24 mouse cellular contexts compared by ENCODE assay signal in the genomic region with DNA sequence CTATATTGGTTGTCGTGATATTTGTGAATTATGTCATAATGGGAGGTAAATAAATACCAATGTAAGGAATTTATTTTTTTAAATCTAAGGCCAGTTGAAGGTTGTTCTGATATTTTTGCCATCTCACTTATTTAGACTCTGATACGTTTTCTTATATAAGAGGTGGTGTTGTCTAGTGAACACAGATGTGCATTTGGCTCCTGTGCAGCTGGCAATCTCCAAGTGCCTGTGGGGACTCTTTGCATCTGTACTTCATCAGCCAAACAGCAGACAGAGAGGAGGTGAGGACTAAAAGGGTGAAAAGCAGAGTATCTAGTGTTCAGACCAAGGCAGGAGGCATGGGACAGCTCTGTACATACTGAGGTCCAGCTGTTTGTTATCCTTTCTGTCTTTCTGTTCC. TPM values are rescaled to one million over a fixed set of nuclear protein-coding genes. Genes with fewer than 3 reads are reported as not detected.
DNase-seq lines count a peak whose midpoint lies in the region; ATAC-seq and TF ChIP-seq lines count a peak whose summit lies in the region.
"Had no signal": no experiment of that assay in that cellular context is flagged by ENCODE, and none has a peak within 500 bp of the region (broad histone marks: within the 10 kb centered on the region; RNA-seq: fewer than 3 reads in every experiment).

No protein-coding gene starts in this region.

- 82% methylated on average over 2 of the region's 2 CpGs for WGBS in forebrain, embryonic 10.5 days
- 78% methylated on average over 2 of the region's 2 CpGs for WGBS in forebrain, postnatal 0 days
- WGBS in heart, adult 2 months, result 65% methylated on average over 2 of the region's 2 CpGs

- intact Hi-C loops in heart, adult 2 months (cut with DNase I), result no loop called here
- intact Hi-C loops in heart, postnatal 25 days (cut with DNase I), result no loop called here

- no peaks in the 10 kb centered on the region for H3K9me3 ChIP-seq in forebrain, embryonic 10.5 days
- no peaks in the 10 kb centered on the region for H3K9me3 ChIP-seq in forebrain, postnatal 0 days (ENCODE audit: low read length)
- H3K9me3 ChIP-seq: embryonic facial prominence, embryonic 15.5 days; forebrain, embryonic 15.5 days; G1E; heart, embryonic 13.5 days; hindbrain, embryonic 15.5 days; kidney, embryonic 15.5 days had no signal

- DNase-seq in forebrain, embryonic 10.5 days (ENCODE audit: extremely low spot score, low spot score), result peak; percentile 13
- DNase-seq in forebrain, postnatal 0 days, result no peak
- DNase-seq in heart, adult 2 months, result peak; percentile 12 to 20
- DNase-seq in heart, postnatal 25 days (ENCODE audit: low spot score), result no peak
- DNase-seq in brain, adult 2 months (ENCODE audit: low read depth, low spot score), result peak; percentile 7
- peak; percentile 13 for DNase-seq in skeletal muscle tissue, adult 2 months (ENCODE audit: low read depth, low spot score)
- no peak for DNase-seq in cerebellum, adult 9-10 months
- DNase-seq: adrenal gland, adult 8-10 months; adrenal gland, postnatal 36 days; B cell, adult 2 months; cerebellum, adult 11 months; cerebellum, adult 8-10 months; cerebellum, postnatal 25 days; gastrocnemius, postnatal 14 days; kidney, adult 2 months had no signal

- peaks cover 11% of the 10 kb centered on the region for H3K4me1 ChIP-seq in forebrain, embryonic 10.5 days
- H3K4me1 ChIP-seq in forebrain, postnatal 0 days (ENCODE audit: insufficient read depth), result 0 out of 2 replicates have a peak, but pooled peaks cover 3% of the 10 kb centered on the region
- no peaks in the 10 kb centered on the region for H3K4me1 ChIP-seq in heart, adult 2 months (ENCODE audit: control insufficient read depth, insufficient read depth, low read length)
- H3K4me1 ChIP-seq: embryonic facial prominence, embryonic 15.5 days; hindbrain, embryonic 15.5 days; kidney, embryonic 15.5 days had no signal

- no peak overlapping the region for H3K27ac ChIP-seq in forebrain, embryonic 10.5 days
- H3K27ac ChIP-seq in forebrain, postnatal 0 days (ENCODE audit: low read depth, low read length), result no peak overlapping the region
- H3K27ac ChIP-seq in heart, adult 2 months, result no peak overlapping the region
- H3K27ac ChIP-seq: embryonic facial prominence, embryonic 15.5 days; forebrain, embryonic 15.5 days; heart, embryonic 13.5 days; hindbrain, embryonic 15.5 days; kidney, embryonic 15.5 days had no signal

- TF ChIP-seq CTCF in forebrain, postnatal 0 days (IDR thresholded peaks at IDR 0.05; ENCODE audit: low read depth), result no peak
- no peak for TF ChIP-seq CTCF in heart, adult 2 months (IDR thresholded peaks at IDR 0.05)

- TF ChIP-seq EP300 in heart, adult 2 months (IDR thresholded peaks at IDR 0.05; ENCODE audit: insufficient read depth, low read depth, low read length), result no peak

- H3K4me3 ChIP-seq in forebrain, embryonic 10.5 days, result no peak overlapping the region
- H3K4me3 ChIP-seq in forebrain, postnatal 0 days (ENCODE audit: low read depth, low read length), result no peak overlapping the region
- H3K4me3 ChIP-seq in heart, adult 2 months, result no peak overlapping the region
- H3K4me3 ChIP-seq: embryonic facial prominence, embryonic 15.5 days; erythroblast, embryonic 14.5 days; forebrain, embryonic 15.5 days; heart, embryonic 13.5 days; hindbrain, embryonic 15.5 days; kidney, embryonic 15.5 days had no signal

- H3K27me3 ChIP-seq in forebrain, embryonic 10.5 days (ENCODE audit: poor library complexity, severe bottlenecking), result no peaks in the 10 kb centered on the region
- H3K27me3 ChIP-seq in forebrain, postnatal 0 days (ENCODE audit: insufficient read depth, low read length), result no peaks in the 10 kb centered on the region
- no peaks in the 10 kb centered on the region for H3K27me3 ChIP-seq in heart, adult 2 months (ENCODE audit: control insufficient read depth, insufficient read depth, low read length)
- H3K27me3 ChIP-seq: embryonic facial prominence, embryonic 15.5 days; forebrain, embryonic 15.5 days; heart, embryonic 13.5 days; hindbrain, embryonic 15.5 days; kidney, embryonic 15.5 days had no signal

- TF ChIP-seq POLR2A in heart, adult 2 months (IDR thresholded peaks at IDR 0.05; ENCODE audit: insufficient read depth, low read depth, low read length), result no peak

- ATAC-seq in forebrain, postnatal 0 days, result no peak
- ATAC-seq: CD4-positive, CD25-positive, alpha-beta regulatory T cell, adult 4 months; forebrain, embryonic 15.5 days; intestine, embryonic 16.5 days had no signal

- H3K79me2 ChIP-seq in heart, adult 2 months (replicated peaks; ENCODE audit: control insufficient read depth, insufficient read depth, low read length), result no peaks in the 10 kb centered on the region

- no peak overlapping the region for H3K4me2 ChIP-seq in forebrain, postnatal 0 days (ENCODE audit: low read depth)
- H3K4me2 ChIP-seq: embryonic facial prominence, embryonic 15.5 days; forebrain, embryonic 15.5 days; heart, embryonic 13.5 days; hindbrain, embryonic 15.5 days; kidney, embryonic 15.5 days had no signal

- H3K36me3 ChIP-seq in forebrain, embryonic 10.5 days (replicated peaks), result no peaks in the 10 kb centered on the region
- no peaks in the 10 kb centered on the region for H3K36me3 ChIP-seq in forebrain, postnatal 0 days (ENCODE audit: insufficient read depth)
- no peaks in the 10 kb centered on the region for H3K36me3 ChIP-seq in heart, adult 2 months (ENCODE audit: control insufficient read depth, insufficient read depth, low read length)
- H3K36me3 ChIP-seq: embryonic facial prominence, embryonic 15.5 days; forebrain, embryonic 15.5 days; G1E; heart, embryonic 13.5 days; hindbrain, embryonic 15.5 days; kidney, embryonic 15.5 days had no signal

- no peak overlapping the region for H3K9ac ChIP-seq in forebrain, postnatal 0 days
- no peak overlapping the region for H3K9ac ChIP-seq in heart, adult 2 months (ENCODE audit: low read depth, low read length)
- H3K9ac ChIP-seq: embryonic facial prominence, embryonic 15.5 days; forebrain, embryonic 15.5 days; heart, embryonic 13.5 days; hindbrain, embryonic 15.5 days; kidney, embryonic 15.5 days had no signal

RNA-seq across cellular contexts. Expression of a gene that starts 14.9 kb away (rescaled TPM):
- 1.5 and 1.7 TPM in 2 replicates for polyA plus RNA-seq in forebrain, embryonic 10.5 days (2016; fragmentation: Nextera tagmentation; extraction: Ambion mirVana)
- 1.2 and 2.4 TPM in 2 replicates for total RNA-seq in forebrain, postnatal 0 days (2014; rRNA removed)
- 0.98 and 2.5 TPM in 2 replicates for polyA plus RNA-seq in forebrain, postnatal 0 days (2015; fragmentation: Nextera tagmentation; extraction: Ambion mirVana)
- not detected for total RNA-seq in heart, adult 2 months (2021)
- polyA plus RNA-seq in heart, adult 2 months (2012; rRNA removed), result 0.10 TPM in 1 of 2 replicates, not detected in the other
- total RNA-seq in heart, postnatal 25 days (2021), result not detected
- total RNA-seq: G1E; gastrocnemius, postnatal 14 days had no signal
- polyA plus RNA-seq: CD4-positive, CD25-positive, alpha-beta regulatory T cell, adult 4 months; embryonic facial prominence, embryonic 15.5 days; erythroblast, embryonic 14.5 days; G1E; kidney, adult 2 months had no signal

Comparison
In these comparisons a context has a peak if more than half of its experiments do, and no peak if none do; other contexts are left out.
1. DNase-seq: peak in forebrain, embryonic 10.5 days (single experiment), heart, adult 2 months (2 of 2), brain, adult 2 months (single experiment) and skeletal muscle tissue, adult 2 months (single experiment); none in forebrain, postnatal 0 days (single experiment), heart, postnatal 25 days (single experiment) and cerebellum, adult 9-10 months (single experiment).